Mouse (Mus musculus): ENCODE results near the gene Gm3676.
"Not testable (repeated sequence)": the region's sequence is repeated elsewhere in the genome, so short reads cannot be mapped to it uniquely, and the experiment has no call there.

Gene Gm3676

GRCm38 (mm10) chr14:41646387-41646786 is at the start of gene Gm3676:
Gene Gm3676, minus strand, starts transcription at chr14:41646487.
- DNase-seq = not testable (repeated sequence)

DNA sequence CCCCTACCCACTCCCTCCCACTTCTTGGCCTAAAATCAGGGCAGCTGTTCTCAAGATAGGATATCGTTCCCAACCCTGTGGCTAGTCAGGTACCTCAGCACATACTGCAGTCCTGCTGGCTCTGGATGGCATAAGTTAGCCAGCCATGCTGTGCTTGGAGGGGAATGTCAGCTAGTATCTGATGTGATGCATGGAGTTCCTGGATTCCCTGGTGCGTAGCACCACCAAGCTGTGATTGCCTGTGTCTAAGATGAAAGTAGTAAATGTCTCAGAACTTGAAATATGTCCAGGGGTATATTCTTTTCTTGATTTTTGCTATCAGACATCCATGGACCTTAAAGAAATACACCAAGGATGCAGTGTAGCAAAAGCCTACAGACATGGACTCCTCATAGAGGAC is 1.9 kb upstream of the Gm3676 start:
- DNase-seq = not testable (repeated sequence)

- DNase-seq = not testable (repeated sequence)
These were observed 16.1 kb downstream of the Gm3676 start for GRCm38 (mm10) chr14:41630144-41630543.

- not testable (repeated sequence) for DNase-seq
These were observed 21.8 kb downstream of the Gm3676 start, which contains the start of gene Gm3072 for GRCm38 (mm10) chr14:41624512-41624911. Gene Gm3072, minus strand, starts transcription at chr14:41624612.

- not testable (repeated sequence) for DNase-seq
These were observed 23.8 kb downstream of the Gm3676 start for GRCm38 (mm10) chr14:41622535-41622934.

DNA sequence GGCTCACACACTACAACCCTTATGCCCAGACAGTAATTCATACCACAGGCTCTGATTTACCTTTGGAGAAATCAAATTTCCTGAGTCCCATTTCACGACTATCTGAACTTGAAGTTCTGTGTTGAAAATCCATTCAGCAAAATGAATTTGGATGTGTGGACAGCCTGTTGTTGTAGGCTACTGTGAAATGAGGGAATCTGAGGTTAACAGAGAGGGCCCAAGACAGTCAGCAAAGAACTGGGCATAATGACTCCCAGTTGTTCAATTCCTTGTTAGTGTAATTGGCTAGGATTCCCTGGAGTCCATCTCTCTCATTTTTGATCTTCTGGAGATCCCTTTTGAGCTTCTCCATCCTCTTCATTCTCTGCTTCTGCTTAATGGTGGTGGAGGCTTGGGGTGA is 35.6 kb downstream of the Gm3676 start:
- DNase-seq = not testable (repeated sequence)

DNA sequence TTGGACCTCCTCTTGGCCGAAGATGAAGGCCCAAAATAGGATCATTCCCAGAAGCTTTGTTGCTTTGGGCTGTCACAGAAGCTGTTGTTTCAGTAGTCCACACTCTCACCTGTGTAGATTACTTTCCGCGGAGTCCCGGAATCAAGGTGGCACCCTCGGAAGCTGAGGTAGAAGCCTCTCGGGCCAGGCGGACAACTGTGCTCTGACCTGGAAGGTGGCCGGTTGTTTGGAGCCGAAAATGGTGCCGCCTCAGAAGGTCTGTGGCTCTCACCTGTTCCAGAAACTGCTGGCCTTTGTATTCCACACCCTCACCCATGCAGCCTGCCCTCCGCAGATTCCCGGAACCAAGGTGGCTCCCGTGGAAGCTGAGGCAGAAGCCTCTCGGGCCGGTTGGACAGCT is 45.4 kb downstream of the Gm3676 start:
- DNase-seq = not testable (repeated sequence)
